ENCODE assay signal across 9 mouse cellular contexts in genomic region chr1:155721443-155721842, GRCm38 (mm10). TPM values are rescaled to one million over a fixed set of nuclear protein-coding genes. Genes with fewer than 3 reads are reported as not detected.
DNase-seq lines count a peak whose midpoint lies in the region; TF ChIP-seq lines count a peak whose summit lies in the region.
"Had no signal": no experiment of that assay in that cellular context is flagged by ENCODE, and none has a peak within 500 bp of the region (broad histone marks: within the 10 kb centered on the region; RNA-seq: fewer than 3 reads in every experiment).

No protein-coding gene starts in this region.

- H3K36me3 ChIP-seq in heart, adult 2 months (ENCODE audit: control insufficient read depth, insufficient read depth, low read length): no peaks in the 10 kb centered on the region

- no peak for TF ChIP-seq EP300 in heart, adult 2 months (IDR thresholded peaks at IDR 0.05; ENCODE audit: insufficient read depth, low read depth, low read length)

- intact Hi-C loops in heart, adult 2 months (cut with DNase I): loop anchor here (2.0 kb wide), 1 partner anchor 145 kb away; no protein-coding TSS in a partner anchor

- peak; percentile 59 for TF ChIP-seq CTCF in heart, adult 2 months (IDR thresholded peaks at IDR 0.05)

- peaks cover 3% of the 10 kb centered on the region; the same call in 1 of the 2 replicates for H3K27me3 ChIP-seq in heart, adult 2 months (ENCODE audit: control insufficient read depth, insufficient read depth, low read length)

- no peak overlapping the region for H3K27ac ChIP-seq in heart, adult 2 months

- TF ChIP-seq POLR2A in heart, adult 2 months (IDR thresholded peaks at IDR 0.05; ENCODE audit: insufficient read depth, low read depth, low read length): no peak

- H3K4me1 ChIP-seq in heart, adult 2 months (ENCODE audit: control insufficient read depth, insufficient read depth, low read length): no peaks in the 10 kb centered on the region

- H3K4me3 ChIP-seq in heart, adult 2 months: no peak overlapping the region

- no peak overlapping the region for H3K9ac ChIP-seq in heart, adult 2 months (ENCODE audit: low read depth, low read length)

- H3K79me2 ChIP-seq in heart, adult 2 months (replicated peaks; ENCODE audit: control insufficient read depth, insufficient read depth, low read length): no peaks in the 10 kb centered on the region

- 39% methylated on average over 8 of the region's 8 CpGs for WGBS in heart, adult 2 months

- DNase-seq in heart, adult 2 months: peak in 1 of 2 experiments; percentile 55
- no peak for DNase-seq in heart, adult 9 months (ENCODE audit: low spot score in 2 of 2)
- DNase-seq in right cerebral cortex, adult 2 months (ENCODE audit: low spot score in 2 of 2): peak; percentile 57 to 67
- no peak for DNase-seq in right cerebral cortex, postnatal 36 days (ENCODE audit: low spot score in 2 of 2)
- peak; percentile 30 for DNase-seq in c-Kit-positive CD71-positive TER-119-negative erythroid progenitor cells, embryonic 14.5 days (ENCODE audit: low read depth)
- peak; percentile 28 to 46 for DNase-seq in lung, adult 18-20 months
- peak; percentile 22 to 24 for DNase-seq in thymus, postnatal 36 days
- no peak for DNase-seq in spleen, postnatal 14 days (ENCODE audit: low spot score in 2 of 2)

RNA-seq across cellular contexts. Expression of gene Lhx4, which starts 30.0 kb away (rescaled TPM):
- not detected for total RNA-seq in heart, adult 2 months (2021)
- not detected in 2 replicates for polyA plus RNA-seq in heart, adult 2 months (2012; rRNA removed)
- total RNA-seq: heart, postnatal 14 days had no signal

Comparison
In these comparisons a context has a peak if more than half of its experiments do, and no peak if none do; other contexts are left out.
1. DNase-seq: peak in right cerebral cortex, adult 2 months (2 of 2), c-Kit-positive CD71-positive TER-119-negative erythroid progenitor cells, embryonic 14.5 days (single experiment), lung, adult 18-20 months (2 of 2) and thymus, postnatal 36 days (2 of 2); none in heart, adult 9 months (0 of 2), right cerebral cortex, postnatal 36 days (0 of 2) and spleen, postnatal 14 days (0 of 2).